Mouse (Mus musculus) limb, embryonic 12.5 days (tissue): Measurements from ENCODE around the gene Mapk12. TPM values are rescaled to one million over a fixed set of nuclear protein-coding genes. Genes with fewer than 3 reads are reported as not detected.

Experiments
- ATAC-seq: fragments of 200-750 bp; cut with Nextera tagmentation; 2 replicates; pipeline ENCODE4 v1.8.0; 2017; ENCODE audit warnings: low read depth, moderate TSS enrichment; ENCODE audit not compliant: insufficient number of reproducible peaks, insufficient read depth, low FRiP score, low TSS enrichment
- H3K27ac ChIP-seq: fragments of 300-500 bp; sonication (generic); 2 replicates; pipeline ENCODE4 v1.5.1; 2016; ENCODE audit warnings: mild to moderate bottlenecking, moderate library complexity
- H3K27me3 ChIP-seq: fragments of 300-500 bp; sonication (generic); 2 replicates; pipeline ENCODE4 v1.6.1; 2016; ENCODE audit warnings: mild to moderate bottlenecking, moderate library complexity
- H3K36me3 ChIP-seq: fragments of 300-500 bp; sonication (generic); 2 replicates; pipeline ENCODE4 v1.6.1; 2016; ENCODE audit warnings: mild to moderate bottlenecking, moderate library complexity
- H3K4me1 ChIP-seq: fragments of 300-500 bp; sonication (generic); replicated peaks from 2 replicates; pipeline ENCODE4 v1.6.1; 2016
- H3K4me2 ChIP-seq: fragments of 300-500 bp; sonication (generic); 2 replicates; pipeline ENCODE4 v1.6.1; 2016; ENCODE audit warnings: mild to moderate bottlenecking, moderate library complexity
- H3K4me3 ChIP-seq: fragments of 300-500 bp; sonication (generic); replicated peaks from 2 replicates; pipeline ENCODE4 v1.5.1; 2016; ENCODE audit warnings: mild to moderate bottlenecking
- H3K9ac ChIP-seq: fragments of 300-500 bp; sonication (generic); replicated peaks from 2 replicates; pipeline ENCODE4 v1.6.1; 2016; ENCODE audit warnings: mild to moderate bottlenecking, moderate library complexity
- H3K9me3 ChIP-seq: fragments of 300-500 bp; sonication (generic); 2 replicates; pipeline ENCODE4 v1.6.1; 2016; ENCODE audit warnings: mild to moderate bottlenecking, moderate library complexity
- WGBS: fragments of 180-500 bp; shearing (Covaris S2); methylation state at CpG from one replicate; pipeline ENCODE4 v1.1.7; 2016; 5-methylcytosine and 5-hydroxymethylcytosine counted together
- polyA plus RNA-seq: library from polyadenylated mRNA; unstranded; fragments of >200 nt; fragmentation: Nextera tagmentation; extraction: Ambion mirVana; gene quantifications from 2 replicates; pipeline ENCODE4 v1.2.1, GENCODE M21; 2016

Mapk12 gene
- polyA plus RNA-seq, 1 experiment from 2014 or later: 9.3 TPM

DNA sequence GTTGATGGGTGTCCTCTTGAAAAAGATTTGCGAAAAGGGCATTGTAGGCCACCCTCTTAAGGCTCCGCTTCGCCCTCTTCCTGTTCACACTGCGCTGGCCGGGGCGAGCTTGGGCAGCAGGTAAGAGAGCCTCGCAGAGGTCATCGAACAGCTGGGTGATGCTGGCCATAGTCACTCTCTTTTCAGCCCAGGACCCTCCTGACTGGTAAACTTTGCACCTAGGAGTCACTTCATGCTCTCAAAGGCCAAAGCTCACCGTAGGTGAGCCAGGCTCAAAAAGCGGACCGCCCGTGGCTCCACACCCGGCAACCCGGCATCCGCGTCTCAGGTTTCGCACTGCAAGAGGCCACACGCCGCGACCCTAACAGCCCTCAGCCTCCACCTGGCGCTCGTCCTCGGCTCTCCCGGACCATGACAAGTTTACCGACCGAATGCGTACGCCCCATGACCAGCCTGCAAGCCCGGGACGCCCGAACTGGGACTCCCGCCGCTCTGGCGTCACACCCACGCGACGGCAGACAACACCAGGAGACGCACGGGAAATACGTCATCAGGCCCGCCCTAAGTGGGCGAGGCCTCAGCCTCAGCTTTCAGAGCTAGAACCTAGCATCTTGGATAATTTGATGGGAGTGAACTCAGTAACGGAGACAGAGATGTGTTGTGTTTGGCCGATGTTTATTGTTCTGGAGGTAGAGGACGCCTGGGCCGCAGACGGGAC, 17.7 kb downstream of the Mapk12 start, which contains the start of gene Tubgcp6:
Tubgcp6 (minus strand) TSS at position 464 of the 718 bp plus-strand sequence.
- Histone ChIP-seq H3K4me2 (peak within 1 kb of the TSS; percentile 96), H3K9ac (peak within 1 kb of the TSS; percentile 72), H3K4me3 (peak within 1 kb of the TSS; percentile 79), H3K27me3 (no peaks in the 10 kb centered on the region), H3K9me3 (no peaks in the 10 kb centered on the region), H3K27ac (peak within 1 kb of the TSS; percentile 81), H3K4me1 (peaks cover 40% of the 10 kb centered on the region), H3K36me3 (peaks cover 28% of the 10 kb centered on the region)
- ATAC-seq: peak; percentile 54
- WGBS: under 1% methylated on average over 47 of the region's 47 CpGs

DNA sequence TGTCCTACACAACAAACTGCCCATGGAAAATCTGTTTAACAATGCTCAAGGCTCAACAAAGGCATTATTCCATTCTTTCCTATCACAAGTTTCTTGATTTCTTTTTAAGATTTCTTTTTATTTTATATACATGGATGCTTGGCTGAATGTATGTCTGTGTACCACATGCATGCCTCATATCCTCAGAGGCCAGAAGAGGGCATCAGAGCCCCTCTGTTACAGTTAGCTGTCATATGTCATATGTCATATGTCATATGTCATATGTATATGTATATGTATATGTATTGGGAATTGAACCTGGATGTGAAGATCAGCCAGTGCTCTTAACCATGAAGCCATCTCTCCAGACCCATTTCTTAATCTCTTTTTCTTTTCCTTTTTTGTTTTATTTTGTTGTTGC, 22.5 kb downstream of the Mapk12 start:
- H3K36me3 ChIP-seq: peaks cover 71% of the 10 kb centered on the region
- H3K27me3 ChIP-seq: no peaks in the 10 kb centered on the region
- ATAC-seq: no peak
- no peak overlapping the region for H3K4me2 ChIP-seq
- H3K4me3 ChIP-seq: no peak overlapping the region
- H3K4me1 ChIP-seq: peaks cover 26% of the 10 kb centered on the region
- no peaks in the 10 kb centered on the region for H3K9me3 ChIP-seq
- no peak overlapping the region for H3K9ac ChIP-seq
- no peak overlapping the region for H3K27ac ChIP-seq

GRCm38 (mm10) chr15:89110147-89110546, 30.4 kb downstream of the Mapk12 start:
- Histone ChIP-seq H3K4me1 (no peaks in the 10 kb centered on the region), H3K4me3 (no peak overlapping the region), H3K27me3 (no peaks in the 10 kb centered on the region), H3K9ac (no peak overlapping the region), H3K4me2 (no peak overlapping the region), H3K9me3 (no peaks in the 10 kb centered on the region), H3K27ac (no peak overlapping the region), H3K36me3 (peaks cover 94% of the 10 kb centered on the region)
- ATAC-seq: no peak
- 88% methylated on average over 9 of the region's 9 CpGs for WGBS

GRCm38 (mm10) chr15:89106976-89107375, 33.5 kb downstream of the Mapk12 start:
- no peak for ATAC-seq
- Histone ChIP-seq H3K4me1 (no peaks in the 10 kb centered on the region), H3K9ac (no peak overlapping the region), H3K27me3 (no peaks in the 10 kb centered on the region), H3K27ac (no peak overlapping the region), H3K4me2 (no peak overlapping the region), H3K4me3 (no peak overlapping the region), H3K9me3 (no peaks in the 10 kb centered on the region), H3K36me3 (peaks cover 100% of the 10 kb centered on the region)
- WGBS: 92% methylated on average over 1 of the region's 1 CpGs

- Histone ChIP-seq H3K9ac (no peak overlapping the region), H3K4me2 (no peak overlapping the region), H3K4me3 (no peak overlapping the region), H3K27ac (no peak overlapping the region), H3K27me3 (no peaks in the 10 kb centered on the region), H3K4me1 (no peaks in the 10 kb centered on the region), H3K36me3 (peaks cover 100% of the 10 kb centered on the region), H3K9me3 (no peaks in the 10 kb centered on the region)
- no peak for ATAC-seq
- 90% methylated on average over 13 of the region's 13 CpGs for WGBS
Observed at GRCm38 (mm10) chr15:89106073-89106472, 34.4 kb downstream of the Mapk12 start.

GRCm38 (mm10) chr15:89104425-89104824, 36.1 kb downstream of the Mapk12 start:
- Histone ChIP-seq H3K36me3 (peaks cover 100% of the 10 kb centered on the region), H3K9me3 (no peaks in the 10 kb centered on the region), H3K9ac (no peak overlapping the region), H3K4me1 (no peaks in the 10 kb centered on the region), H3K4me2 (no peak overlapping the region), H3K27ac (no peak overlapping the region), H3K4me3 (no peak overlapping the region), H3K27me3 (no peaks in the 10 kb centered on the region)
- ATAC-seq: no peak
- 98% methylated on average over 8 of the region's 8 CpGs for WGBS

DNA sequence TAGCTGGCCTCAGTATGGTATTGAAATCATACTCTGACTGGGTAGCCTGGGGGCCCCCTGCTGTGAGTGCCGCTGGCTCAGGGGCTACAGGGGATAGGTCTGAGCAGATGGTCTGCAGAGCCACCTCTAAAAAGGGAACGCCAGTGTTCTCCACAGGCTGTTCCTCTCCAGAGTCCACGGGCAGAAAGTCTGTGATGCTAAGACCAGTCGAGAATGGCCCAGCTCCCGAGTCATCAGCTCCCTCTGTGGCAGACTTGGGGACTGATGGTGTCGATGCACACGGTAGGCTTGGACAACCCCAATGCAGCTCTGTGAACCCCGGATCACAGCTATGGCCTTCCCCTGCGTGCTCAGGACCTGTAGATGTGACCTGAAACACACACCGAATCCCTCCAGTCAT, 36.6 kb downstream of the Mapk12 start:
- no peak for ATAC-seq
- Histone ChIP-seq H3K4me2 (no peak overlapping the region), H3K9me3 (no peaks in the 10 kb centered on the region), H3K9ac (no peak overlapping the region), H3K27ac (no peak overlapping the region), H3K27me3 (no peaks in the 10 kb centered on the region), H3K4me3 (no peak overlapping the region), H3K4me1 (no peaks in the 10 kb centered on the region), H3K36me3 (peaks cover 100% of the 10 kb centered on the region)
- WGBS: 87% methylated on average over 10 of the region's 10 CpGs

DNA sequence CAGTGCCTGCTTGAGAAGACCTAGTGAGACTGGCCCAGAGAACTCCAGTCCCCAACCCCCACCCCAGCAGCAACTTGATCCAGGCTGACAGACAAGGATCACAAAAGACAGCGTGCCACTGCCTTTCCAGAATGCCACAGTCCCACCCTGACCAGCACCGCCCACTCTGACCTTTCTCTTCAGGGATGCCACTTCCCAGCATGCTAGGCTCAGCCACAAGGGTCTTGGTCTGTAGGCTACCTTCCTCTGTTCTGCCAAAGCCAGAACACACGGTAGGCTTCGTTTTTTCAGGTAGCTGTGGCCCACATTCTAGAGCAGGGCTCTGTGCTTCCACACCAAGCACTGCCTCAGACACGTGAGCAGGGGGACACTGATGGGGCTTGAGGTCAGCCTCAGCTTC, 37.9 kb downstream of the Mapk12 start:
- Histone ChIP-seq H3K9ac (no peak overlapping the region), H3K9me3 (no peaks in the 10 kb centered on the region), H3K27me3 (no peaks in the 10 kb centered on the region), H3K4me1 (no peaks in the 10 kb centered on the region), H3K36me3 (peaks cover 100% of the 10 kb centered on the region), H3K4me2 (no peak overlapping the region), H3K4me3 (no peak overlapping the region), H3K27ac (no peak overlapping the region)
- ATAC-seq: no peak
- WGBS: 88% methylated on average over 5 of the region's 5 CpGs

DNA sequence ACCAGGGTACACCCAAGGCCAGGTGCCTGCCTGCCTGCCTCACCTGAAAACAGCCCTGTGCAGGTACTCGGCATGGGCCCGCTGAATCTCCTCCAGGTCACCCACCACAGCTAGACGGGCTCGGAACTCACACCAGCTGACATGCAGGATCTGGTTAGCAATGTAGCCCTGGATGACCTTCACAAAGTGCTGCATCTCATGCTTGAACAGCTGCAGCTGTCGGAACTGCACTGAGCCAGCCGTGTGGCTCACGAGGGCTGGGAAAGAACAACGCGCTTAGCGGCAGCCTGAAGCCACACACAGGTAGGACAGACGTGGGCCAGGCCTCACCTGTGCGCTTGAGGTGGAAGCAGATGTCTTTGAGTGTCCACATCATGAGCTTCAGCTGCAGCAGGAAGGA, 39.7 kb downstream of the Mapk12 start:
- Histone ChIP-seq H3K9me3 (no peaks in the 10 kb centered on the region), H3K36me3 (peaks cover 100% of the 10 kb centered on the region), H3K4me2 (no peak overlapping the region), H3K27me3 (no peaks in the 10 kb centered on the region), H3K4me1 (no peaks in the 10 kb centered on the region), H3K9ac (no peak overlapping the region), H3K27ac (no peak overlapping the region), H3K4me3 (no peak overlapping the region)
- no peak for ATAC-seq
- 90% methylated on average over 12 of the region's 12 CpGs for WGBS

- Histone ChIP-seq H3K4me3 (no peak overlapping the region), H3K9ac (no peak overlapping the region), H3K9me3 (no peaks in the 10 kb centered on the region), H3K27ac (no peak overlapping the region), H3K36me3 (peaks cover 100% of the 10 kb centered on the region), H3K27me3 (no peaks in the 10 kb centered on the region), H3K4me1 (no peaks in the 10 kb centered on the region), H3K4me2 (no peak overlapping the region)
- WGBS: 88% methylated on average over 7 of the region's 7 CpGs
- no peak for ATAC-seq
Observed at GRCm38 (mm10) chr15:89098616-89099015, 41.9 kb downstream of the Mapk12 start.

DNA sequence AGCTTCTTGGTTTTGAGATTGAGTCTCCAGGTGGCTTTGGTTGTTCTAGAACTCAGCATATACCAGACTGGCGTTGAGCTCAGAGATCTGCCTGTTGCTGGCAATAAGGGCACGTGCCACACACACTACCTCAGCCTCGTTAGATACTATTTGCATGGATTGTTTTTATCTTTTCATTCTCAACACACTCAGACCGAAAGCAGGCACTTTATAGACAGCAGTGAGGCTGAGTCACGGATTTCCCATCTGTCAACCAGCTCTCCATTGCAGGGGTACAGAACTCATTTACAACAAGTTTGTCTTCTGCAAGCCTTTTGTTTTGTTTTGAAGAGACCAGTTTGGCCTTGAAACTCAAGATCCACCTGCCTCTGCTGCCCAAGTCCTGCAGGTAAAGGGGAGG, 43.1 kb downstream of the Mapk12 start:
- 92% methylated on average over 5 of the region's 5 CpGs for WGBS

DNA sequence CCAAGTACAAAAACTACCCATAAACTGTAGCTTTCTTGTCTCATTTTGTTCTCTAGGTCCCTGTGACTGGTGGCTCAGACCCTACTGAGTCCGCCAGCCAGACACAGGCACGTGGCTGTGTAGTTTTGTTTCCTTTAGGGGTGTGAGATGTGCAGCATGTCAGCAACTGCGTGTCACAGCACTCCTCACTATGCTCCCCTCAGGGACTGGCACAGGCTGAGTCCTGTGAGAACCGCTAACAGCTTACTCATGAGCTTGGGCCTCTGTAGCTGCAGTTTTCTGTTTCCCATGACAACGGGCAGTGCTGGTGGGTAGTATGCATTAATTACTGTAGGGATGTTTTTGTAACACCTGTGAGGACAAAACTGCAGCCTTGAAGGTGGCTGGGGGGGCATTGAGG, 48.3 kb downstream of the Mapk12 start:
- H3K27me3 ChIP-seq: no peaks in the 10 kb centered on the region
- H3K9ac ChIP-seq: no peak overlapping the region
- no peaks in the 10 kb centered on the region for H3K9me3 ChIP-seq
- 83% methylated on average over 5 of the region's 5 CpGs for WGBS
- no peak for ATAC-seq
- H3K36me3 ChIP-seq: peaks cover 57% of the 10 kb centered on the region
- H3K4me2 ChIP-seq: no peak overlapping the region
- peaks cover 21% of the 10 kb centered on the region for H3K4me1 ChIP-seq
- no peak overlapping the region for H3K4me3 ChIP-seq
- H3K27ac ChIP-seq: no peak overlapping the region

More for the DNA sequence above, 43.1 kb downstream of the Mapk12 start:
- no peak overlapping the region for H3K9ac ChIP-seq
- H3K4me1 ChIP-seq: no peaks in the 10 kb centered on the region
- H3K4me2 ChIP-seq: no peak overlapping the region
- ATAC-seq: no peak
- H3K9me3 ChIP-seq: no peaks in the 10 kb centered on the region
- H3K4me3 ChIP-seq: no peak overlapping the region
- peaks cover 100% of the 10 kb centered on the region for H3K36me3 ChIP-seq
- H3K27ac ChIP-seq: no peak overlapping the region
- no peaks in the 10 kb centered on the region for H3K27me3 ChIP-seq
